Mouse (Mus musculus): ENCODE data around the gene Gm49486.

- TF ChIP-seq POLR2A (IDR thresholded peaks at IDR 0.05; ENCODE audit: low read depth, low read length) (no peak), CTCF (conservative IDR thresholded peaks at IDR 0.05; ENCODE audit: insufficient read depth, insufficient read length, low read depth, low read length) (no peak)
Measured at GRCm38 (mm10) chr15:79208211-79208610, 21.0 kb upstream of the Gm49486 start.

All from kidney, adult 2 months (tissue).